Mouse (Mus musculus): ENCODE results near the gene Asb2. TPM values are rescaled to one million over a fixed set of nuclear protein-coding genes. Genes with fewer than 3 reads are reported as not detected.

Gene Asb2
- total and polyA plus RNA-seq, 3 experiments: 0.05 TPM; not detected in 2

DNA sequence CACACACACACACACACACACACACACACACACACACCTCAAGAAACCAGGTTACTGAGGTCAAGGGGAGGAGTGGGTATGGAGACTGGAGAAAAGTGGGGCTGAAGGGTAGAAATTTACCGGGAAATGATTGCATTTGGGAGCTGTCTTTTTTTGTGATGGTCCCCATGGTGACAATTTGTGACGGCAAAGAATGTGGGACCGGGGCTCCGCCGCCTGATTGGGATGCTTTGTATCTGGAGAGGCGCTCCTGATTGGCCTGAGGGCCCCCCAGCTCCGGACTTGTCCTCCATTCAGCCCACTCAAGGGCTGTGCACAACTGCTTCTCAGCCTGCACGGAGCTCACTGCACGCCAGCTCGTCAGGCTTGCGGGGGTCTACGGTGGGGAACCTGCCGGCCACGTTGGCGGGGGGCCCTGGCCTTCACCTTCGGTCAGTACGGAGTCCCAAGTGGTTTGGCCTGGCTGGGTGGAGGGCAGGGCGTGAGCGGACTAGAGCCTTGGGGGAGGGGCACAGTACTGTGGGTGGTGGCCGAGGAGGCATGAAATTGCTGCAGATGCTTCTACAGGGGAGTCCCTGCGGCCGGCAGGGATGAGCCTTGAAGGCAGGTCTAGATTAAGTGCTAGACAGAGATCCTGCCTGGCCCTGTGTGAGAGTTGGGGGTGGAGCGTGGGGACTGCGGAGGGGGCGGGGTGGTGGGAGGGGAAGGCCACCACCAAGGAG, 41.0 kb downstream of the Asb2 start:
- Histone ChIP-seq H3K4me3 (ENCODE audit: low read depth, low read length) (no peak overlapping the region), H3K36me3 (replicated peaks) (no peaks in the 10 kb centered on the region), H3K9me3 (replicated peaks) (peaks cover 89% of the 10 kb centered on the region), H3K27me3 (ENCODE audit: insufficient read depth, low read length) (no peaks in the 10 kb centered on the region), H3K4me1 (ENCODE audit: insufficient read depth, low read depth, low read length) (no peaks in the 10 kb centered on the region)
- no peak for DNase-seq (ENCODE audit: low spot score)
- TF ChIP-seq CTCF (IDR thresholded peaks at IDR 0.05; ENCODE audit: low read depth, low read length) (no peak), POLR2AphosphoS5 (IDR thresholded peaks at IDR 0.05; ENCODE audit: insufficient replicate concordance, low read depth, low read length) (no peak), GATA2 (IDR thresholded peaks at IDR 0.05; ENCODE audit: borderline replicate concordance, low read depth, low read length) (no peak), GATA1 (IDR thresholded peaks at IDR 0.05; ENCODE audit: borderline replicate concordance, low read length) (no peak), TAL1 (conservative IDR thresholded peaks at IDR 0.05; ENCODE audit: low read depth, low read length) (no peak)
- ATAC-seq (ENCODE audit: extremely low read depth, insufficient number of reproducible peaks, low FRiP score, poor library complexity, severe bottlenecking): no peak

DNA sequence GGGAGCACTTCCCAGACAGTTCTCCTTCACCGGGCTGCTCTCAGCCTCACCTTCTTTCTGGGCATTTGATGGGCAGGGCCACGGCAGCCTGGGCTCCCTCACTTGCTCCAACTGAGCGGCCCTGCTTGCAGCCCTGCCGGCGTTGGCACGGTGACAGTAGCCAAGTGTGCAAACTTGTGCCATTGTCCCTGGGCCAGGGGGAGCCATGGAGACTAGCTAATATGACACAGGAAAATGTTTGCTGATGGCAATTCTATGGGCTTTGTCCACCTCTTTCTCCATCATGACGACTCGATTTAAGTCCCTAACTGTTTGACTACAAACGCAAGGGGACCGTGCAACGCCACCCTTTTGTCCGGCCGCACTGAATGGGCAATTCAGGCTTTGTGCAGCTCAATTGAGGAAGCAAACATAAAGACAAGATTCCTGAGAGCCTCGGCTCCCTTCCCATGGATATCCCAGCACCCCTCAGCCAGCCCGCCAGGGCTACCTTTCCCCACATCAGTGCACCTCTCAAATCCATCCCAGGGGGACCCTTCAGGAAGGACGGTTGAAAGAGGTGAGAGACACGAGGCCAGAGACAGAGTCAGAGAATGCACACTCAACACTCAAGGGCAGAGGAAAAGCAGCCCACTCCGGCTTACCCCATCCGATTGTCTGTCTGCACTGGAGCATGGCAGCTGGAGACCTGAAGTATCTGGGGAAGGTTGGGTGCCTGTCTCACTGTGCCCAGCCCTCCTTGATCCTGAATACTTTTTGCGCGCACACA, 41.7 kb downstream of the Asb2 start:
- DNase-seq (ENCODE audit: low spot score) (no peak), ATAC-seq (ENCODE audit: extremely low read depth, insufficient number of reproducible peaks, low FRiP score, poor library complexity, severe bottlenecking) (no peak)
- H3K4me3 ChIP-seq (ENCODE audit: low read depth, low read length): no peak overlapping the region
- H3K4me1 ChIP-seq (ENCODE audit: insufficient read depth, low read depth, low read length): no peaks in the 10 kb centered on the region
- no peaks in the 10 kb centered on the region for H3K36me3 ChIP-seq (replicated peaks)
- TF ChIP-seq POLR2AphosphoS5 (IDR thresholded peaks at IDR 0.05; ENCODE audit: insufficient replicate concordance, low read depth, low read length) (no peak), GATA1 (IDR thresholded peaks at IDR 0.05; ENCODE audit: borderline replicate concordance, low read length) (no peak), CTCF (IDR thresholded peaks at IDR 0.05; ENCODE audit: low read depth, low read length) (no peak), TAL1 (conservative IDR thresholded peaks at IDR 0.05; ENCODE audit: low read depth, low read length) (no peak), GATA2 (IDR thresholded peaks at IDR 0.05; ENCODE audit: borderline replicate concordance, low read depth, low read length) (no peak)
- H3K9me3 ChIP-seq (replicated peaks): peaks cover 83% of the 10 kb centered on the region
- no peaks in the 10 kb centered on the region for H3K27me3 ChIP-seq (ENCODE audit: insufficient read depth, low read length)

DNA sequence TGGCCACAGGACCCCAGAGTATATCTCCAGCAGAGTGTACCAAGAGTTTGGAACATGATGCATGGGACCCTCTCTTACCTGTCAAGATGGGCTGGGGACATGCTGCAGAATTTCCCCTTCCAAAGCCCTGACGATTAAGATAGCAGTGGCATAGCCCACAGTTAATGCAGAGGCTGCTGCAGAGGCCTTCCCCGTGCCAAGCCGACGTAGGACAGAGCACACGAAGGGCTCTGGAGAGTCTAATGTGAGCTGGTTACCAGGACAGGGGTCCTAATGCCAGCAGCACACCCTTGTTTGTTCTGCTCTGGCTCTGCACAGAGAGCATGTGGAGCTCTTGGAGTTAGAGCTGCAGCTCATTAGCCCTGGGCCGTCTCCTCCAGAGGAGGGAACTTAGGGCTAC, 42.5 kb downstream of the Asb2 start:
- Histone ChIP-seq H3K4me1 (ENCODE audit: insufficient read depth, low read depth, low read length) (no peaks in the 10 kb centered on the region), H3K36me3 (replicated peaks) (no peaks in the 10 kb centered on the region), H3K27me3 (ENCODE audit: insufficient read depth, low read length) (no peaks in the 10 kb centered on the region), H3K9me3 (replicated peaks) (peaks cover 81% of the 10 kb centered on the region), H3K4me3 (ENCODE audit: low read depth, low read length) (no peak overlapping the region)
- TF ChIP-seq GATA2 (IDR thresholded peaks at IDR 0.05; ENCODE audit: borderline replicate concordance, low read depth, low read length) (no peak), TAL1 (conservative IDR thresholded peaks at IDR 0.05; ENCODE audit: low read depth, low read length) (no peak; the same call in 1 of the 2 replicates), GATA1 (IDR thresholded peaks at IDR 0.05; ENCODE audit: borderline replicate concordance, low read length) (no peak), POLR2AphosphoS5 (IDR thresholded peaks at IDR 0.05; ENCODE audit: insufficient replicate concordance, low read depth, low read length) (no peak), CTCF (IDR thresholded peaks at IDR 0.05; ENCODE audit: low read depth, low read length) (no peak)
- DNase-seq (ENCODE audit: low spot score) (no peak), ATAC-seq (ENCODE audit: extremely low read depth, insufficient number of reproducible peaks, low FRiP score, poor library complexity, severe bottlenecking) (no peak)

- no peak for ATAC-seq (ENCODE audit: extremely low read depth, insufficient number of reproducible peaks, low FRiP score, poor library complexity, severe bottlenecking)
- no peak overlapping the region for H3K4me3 ChIP-seq (ENCODE audit: low read depth, low read length)
- no peaks in the 10 kb centered on the region for H3K4me1 ChIP-seq (ENCODE audit: insufficient read depth, low read depth, low read length)
These were observed 43.9 kb downstream of the Asb2 start for GRCm38 (mm10) chr12:103311921-103312320.

DNA sequence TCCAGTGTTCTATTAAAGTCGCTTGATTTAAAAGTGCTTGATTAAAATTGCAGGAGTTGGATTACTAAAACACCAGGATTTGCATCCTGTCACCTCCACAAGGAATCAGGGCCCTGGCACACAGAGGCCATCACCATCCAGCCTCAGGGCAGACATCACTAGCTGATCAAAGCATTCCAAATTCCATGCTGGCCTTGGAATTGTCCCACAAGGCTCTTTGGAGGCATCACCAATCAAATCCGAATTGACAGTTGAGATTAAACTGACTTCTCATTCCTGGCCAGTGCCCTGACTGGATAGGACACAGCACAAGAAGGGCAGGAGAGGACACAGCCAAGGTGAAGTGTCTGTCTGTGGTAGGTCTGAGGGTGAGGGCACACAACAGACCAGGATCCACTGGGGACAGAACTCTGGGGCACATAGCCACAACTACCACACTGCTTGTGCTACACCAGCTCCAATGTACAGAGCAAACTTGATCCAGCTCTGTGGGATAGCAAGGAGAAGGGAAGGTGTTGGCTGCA, 45.0 kb downstream of the Asb2 start, which contains the start of gene Fam181a:
Fam181a (plus strand) TSS at position 232 of the 524 bp plus-strand sequence.
- H3K4me3 ChIP-seq (ENCODE audit: low read depth, low read length): no peak within 1 kb of the TSS
- no peaks in the 10 kb centered on the region for H3K36me3 ChIP-seq (replicated peaks)
- no peaks in the 10 kb centered on the region for H3K4me1 ChIP-seq (ENCODE audit: insufficient read depth, low read depth, low read length)
- TF ChIP-seq POLR2AphosphoS5 (IDR thresholded peaks at IDR 0.05; ENCODE audit: insufficient replicate concordance, low read depth, low read length) (no peak), GATA2 (IDR thresholded peaks at IDR 0.05; ENCODE audit: borderline replicate concordance, low read depth, low read length) (no peak), TAL1 (conservative IDR thresholded peaks at IDR 0.05; ENCODE audit: low read depth, low read length) (no peak), GATA1 (IDR thresholded peaks at IDR 0.05; ENCODE audit: borderline replicate concordance, low read length) (no peak), CTCF (IDR thresholded peaks at IDR 0.05; ENCODE audit: low read depth, low read length) (no peak)
- DNase-seq (ENCODE audit: low spot score) (no peak), ATAC-seq (ENCODE audit: extremely low read depth, insufficient number of reproducible peaks, low FRiP score, poor library complexity, severe bottlenecking) (no peak)
- peaks cover 69% of the 10 kb centered on the region for H3K9me3 ChIP-seq (replicated peaks)
- H3K27me3 ChIP-seq (ENCODE audit: insufficient read depth, low read length): no peaks in the 10 kb centered on the region

More at GRCm38 (mm10) chr12:103311921-103312320, 43.9 kb downstream of the Asb2 start:
- peaks cover 72% of the 10 kb centered on the region for H3K9me3 ChIP-seq (replicated peaks)
- TF ChIP-seq GATA2 (IDR thresholded peaks at IDR 0.05; ENCODE audit: borderline replicate concordance, low read depth, low read length) (no peak), POLR2AphosphoS5 (IDR thresholded peaks at IDR 0.05; ENCODE audit: insufficient replicate concordance, low read depth, low read length) (no peak), CTCF (IDR thresholded peaks at IDR 0.05; ENCODE audit: low read depth, low read length) (no peak), TAL1 (conservative IDR thresholded peaks at IDR 0.05; ENCODE audit: low read depth, low read length) (no peak), GATA1 (IDR thresholded peaks at IDR 0.05; ENCODE audit: borderline replicate concordance, low read length) (no peak)
- H3K27me3 ChIP-seq (ENCODE audit: insufficient read depth, low read length): no peaks in the 10 kb centered on the region
- no peaks in the 10 kb centered on the region for H3K36me3 ChIP-seq (replicated peaks)
- DNase-seq (ENCODE audit: low spot score): no peak

DNA sequence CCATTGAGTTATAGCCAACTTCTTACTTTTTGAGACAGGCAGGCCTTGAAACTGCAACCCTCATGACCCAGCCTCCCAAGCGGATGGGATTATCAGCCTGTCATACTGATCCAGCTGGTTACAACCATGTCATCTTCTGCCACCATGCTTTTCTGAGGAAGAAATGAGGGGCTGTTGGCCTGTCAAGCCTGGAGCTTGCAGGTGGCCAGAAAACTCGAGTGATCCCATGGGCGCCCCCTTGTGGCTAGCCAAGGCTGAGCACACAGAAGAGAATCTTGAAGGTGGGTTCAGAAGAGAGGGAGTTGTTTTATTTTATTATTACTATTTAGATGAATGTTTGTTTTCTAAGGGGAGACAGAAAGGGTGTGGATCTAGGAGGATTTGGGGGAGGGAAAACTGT, 49.1 kb downstream of the Asb2 start:
- ATAC-seq (ENCODE audit: extremely low read depth, insufficient number of reproducible peaks, low FRiP score, poor library complexity, severe bottlenecking) (no peak), DNase-seq (ENCODE audit: low spot score) (no peak)
- TF ChIP-seq TAL1 (conservative IDR thresholded peaks at IDR 0.05; ENCODE audit: low read depth, low read length) (no peak), GATA2 (IDR thresholded peaks at IDR 0.05; ENCODE audit: borderline replicate concordance, low read depth, low read length) (no peak), GATA1 (IDR thresholded peaks at IDR 0.05; ENCODE audit: borderline replicate concordance, low read length) (no peak), CTCF (IDR thresholded peaks at IDR 0.05; ENCODE audit: low read depth, low read length) (no peak), POLR2AphosphoS5 (IDR thresholded peaks at IDR 0.05; ENCODE audit: insufficient replicate concordance, low read depth, low read length) (no peak)

More for the DNA sequence above, 49.1 kb downstream of the Asb2 start:
- Histone ChIP-seq H3K27me3 (ENCODE audit: insufficient read depth, low read length) (no peaks in the 10 kb centered on the region), H3K36me3 (replicated peaks) (no peaks in the 10 kb centered on the region), H3K4me1 (ENCODE audit: insufficient read depth, low read depth, low read length) (no peaks in the 10 kb centered on the region), H3K9me3 (replicated peaks) (peaks cover 51% of the 10 kb centered on the region), H3K4me3 (ENCODE audit: low read depth, low read length) (no peak overlapping the region)

All from G1E (cell line).